Mouse (Mus musculus) heart, embryonic 16.5 days (tissue): ENCODE results near the gene Prickle2. TPM values are rescaled to one million over a fixed set of nuclear protein-coding genes. Genes with fewer than 3 reads are reported as not detected.

ENCODE experiments used
- ATAC-seq: fragments of 200-750 bp; cut with Nextera tagmentation; replicated peaks from 2 replicates; pipeline ENCODE4 v1.8.0; 2017; ENCODE audit warnings: moderate number of reproducible peaks; ENCODE audit not compliant: insufficient read depth, low FRiP score; ENCODE audit errors: extremely low read depth
- H3K27ac ChIP-seq: fragments of 300-500 bp; sonication (generic); 2 replicates; pipeline ENCODE4 v1.5.1; 2014; ENCODE audit warnings: mild to moderate bottlenecking, low read length, control low read depth, moderate library complexity
- H3K27me3 ChIP-seq: fragments of 300-500 bp; sonication (generic); 2 replicates; pipeline ENCODE4 v1.6.1; 2014; ENCODE audit warnings: low read length, mixed read lengths; ENCODE audit not compliant: control insufficient read depth, insufficient read depth
- H3K36me3 ChIP-seq: fragments of 300-500 bp; sonication (generic); 2 replicates; pipeline ENCODE4 v1.6.1; 2014; ENCODE audit not compliant: control insufficient read depth, insufficient read depth
- H3K4me1 ChIP-seq: fragments of 300-500 bp; sonication (generic); 2 replicates; pipeline ENCODE4 v1.6.1; 2014; ENCODE audit warnings: low read length, mixed read lengths; ENCODE audit not compliant: control insufficient read depth, insufficient read depth
- H3K4me2 ChIP-seq: fragments of 300-500 bp; sonication (generic); 2 replicates; pipeline ENCODE4 v1.6.1; 2014; ENCODE audit warnings: low read depth, mild to moderate bottlenecking, control low read depth, low read length
- H3K4me3 ChIP-seq: fragments of 300-500 bp; sonication (generic); 2 replicates; pipeline ENCODE4 v1.5.1; 2014; ENCODE audit warnings: mild to moderate bottlenecking, control low read depth, low read length
- H3K9ac ChIP-seq: fragments of 300-500 bp; sonication (generic); 2 replicates; pipeline ENCODE4 v1.6.1; 2014; ENCODE audit warnings: low read length, control low read depth
- H3K9me3 ChIP-seq: fragments of 300-500 bp; sonication (generic); replicated peaks from 2 replicates; pipeline ENCODE4 v1.6.1; 2016; ENCODE audit warnings: low read length; ENCODE audit not compliant: control insufficient read depth
- WGBS: fragments of 180-500 bp; shearing (Covaris S2); extraction: QIAGEN DNeasy Blood & Tissue Kit; methylation state at CpG from one replicate; pipeline ENCODE4 v1.1.7; 2014; 5-methylcytosine and 5-hydroxymethylcytosine counted together
- polyA plus RNA-seq: library from polyadenylated mRNA; unstranded; fragments of >200 nt; fragmentation: Nextera tagmentation; extraction: Ambion mirVana; gene quantifications from 2 replicates; pipeline ENCODE4 v1.2.1, GENCODE M21; 2015

Gene Prickle2
- polyA plus RNA-seq, 1 experiment from 2014 or later, result 4.2 TPM

- H3K27ac ChIP-seq, result no peak overlapping the region
- H3K27me3 ChIP-seq, result no peaks in the 10 kb centered on the region
- H3K36me3 ChIP-seq, result no peaks in the 10 kb centered on the region
- ATAC-seq, result no peak
- H3K9ac ChIP-seq, result no peak overlapping the region
- peaks cover 6% of the 10 kb centered on the region for H3K4me1 ChIP-seq
- H3K9me3 ChIP-seq, result no peaks in the 10 kb centered on the region
- 60% methylated on average over 3 of the region's 3 CpGs for WGBS
- no peak overlapping the region for H3K4me2 ChIP-seq
- H3K4me3 ChIP-seq, result no peak overlapping the region
Measured at GRCm38 (mm10) chr6:92526212-92526611, 179.7 kb downstream of the Prickle2 start.

DNA sequence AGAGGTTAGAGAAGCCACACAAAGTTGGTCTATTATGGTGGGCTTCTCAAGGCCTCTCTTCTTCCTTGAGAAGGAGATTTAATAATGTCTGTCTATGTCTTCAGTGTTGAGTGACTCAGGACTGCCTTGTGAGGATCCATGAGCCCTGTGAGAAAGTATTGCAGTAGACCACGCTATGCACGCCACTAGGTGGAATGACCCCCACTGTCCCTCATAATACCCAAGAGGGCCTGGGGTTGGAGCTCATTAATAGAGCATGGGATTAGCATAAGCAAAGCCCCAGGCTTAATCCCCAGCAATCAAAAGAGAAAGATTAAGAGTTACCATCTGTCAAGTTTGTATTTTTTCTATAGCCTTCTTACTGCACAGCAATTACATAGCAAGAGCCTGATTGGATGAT lies 180.3 kb downstream of the Prickle2 start:
- no peak overlapping the region for H3K27ac ChIP-seq
- peaks cover 6% of the 10 kb centered on the region for H3K4me1 ChIP-seq
- no peak for ATAC-seq
- no peak overlapping the region for H3K9ac ChIP-seq
- H3K4me3 ChIP-seq, result no peak overlapping the region
- WGBS, result 87% methylated on average over 2 of the region's 2 CpGs
- H3K36me3 ChIP-seq, result no peaks in the 10 kb centered on the region
- H3K27me3 ChIP-seq, result no peaks in the 10 kb centered on the region
- H3K4me2 ChIP-seq, result no peak overlapping the region
- H3K9me3 ChIP-seq, result no peaks in the 10 kb centered on the region

DNA sequence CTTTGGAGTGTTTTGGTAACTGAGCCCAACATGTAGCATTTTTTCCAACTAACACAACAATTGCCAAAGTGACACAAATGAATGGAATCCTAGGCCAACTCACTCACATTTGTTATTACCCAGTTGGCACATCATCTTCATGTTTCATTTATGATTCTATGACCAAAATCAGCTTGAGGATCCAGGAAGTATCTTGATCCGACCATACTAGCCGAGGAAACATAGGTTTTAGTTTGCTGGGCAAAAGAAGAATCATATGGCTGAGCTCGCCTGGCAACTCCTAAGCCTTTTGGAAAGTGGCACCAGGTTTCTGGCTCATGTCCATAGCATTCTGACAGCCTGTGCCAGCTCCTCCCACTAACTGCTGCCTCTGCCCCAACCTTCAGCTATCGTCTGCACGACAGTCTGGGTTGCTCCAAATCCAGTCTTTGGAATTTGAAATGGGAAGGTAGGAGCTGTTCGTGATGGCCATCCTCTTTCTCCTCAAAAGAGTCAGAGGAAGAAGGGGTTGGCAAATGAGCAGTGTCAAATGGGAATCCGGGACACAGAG lies 184.4 kb downstream of the Prickle2 start:
- ATAC-seq, result no peak
- WGBS, result 45% methylated on average over 7 of the region's 7 CpGs
- H3K4me3 ChIP-seq, result no peak overlapping the region
- no peak overlapping the region for H3K9ac ChIP-seq
- H3K27me3 ChIP-seq, result no peaks in the 10 kb centered on the region
- no peaks in the 10 kb centered on the region for H3K36me3 ChIP-seq
- peaks cover 16% of the 10 kb centered on the region for H3K4me1 ChIP-seq
- H3K27ac ChIP-seq, result no peak overlapping the region
- no peak overlapping the region for H3K4me2 ChIP-seq
- H3K9me3 ChIP-seq, result no peaks in the 10 kb centered on the region

- Histone ChIP-seq H3K9ac (no peak overlapping the region), H3K9me3 (no peaks in the 10 kb centered on the region), H3K4me3 (no peak overlapping the region), H3K27me3 (no peaks in the 10 kb centered on the region), H3K27ac (no peak overlapping the region), H3K4me2 (no peak overlapping the region), H3K36me3 (no peaks in the 10 kb centered on the region), H3K4me1 (peaks cover 16% of the 10 kb centered on the region)
- 61% methylated on average over 5 of the region's 5 CpGs for WGBS
- no peak for ATAC-seq
Measured at GRCm38 (mm10) chr6:92520088-92520875, 185.7 kb downstream of the Prickle2 start.

GRCm38 (mm10) chr6:92518438-92518968 lies 187.5 kb downstream of the Prickle2 start:
- Histone ChIP-seq H3K9me3 (no peaks in the 10 kb centered on the region), H3K27ac (peak overlapping the region; percentile 44; the same call in 1 of the 2 replicates), H3K9ac (no peak overlapping the region), H3K4me3 (no peak overlapping the region), H3K4me1 (peaks cover 16% of the 10 kb centered on the region), H3K36me3 (no peaks in the 10 kb centered on the region), H3K27me3 (no peaks in the 10 kb centered on the region), H3K4me2 (no peak overlapping the region)
- 31% methylated on average over 6 of the region's 6 CpGs for WGBS
- ATAC-seq, result peak; percentile 60

DNA sequence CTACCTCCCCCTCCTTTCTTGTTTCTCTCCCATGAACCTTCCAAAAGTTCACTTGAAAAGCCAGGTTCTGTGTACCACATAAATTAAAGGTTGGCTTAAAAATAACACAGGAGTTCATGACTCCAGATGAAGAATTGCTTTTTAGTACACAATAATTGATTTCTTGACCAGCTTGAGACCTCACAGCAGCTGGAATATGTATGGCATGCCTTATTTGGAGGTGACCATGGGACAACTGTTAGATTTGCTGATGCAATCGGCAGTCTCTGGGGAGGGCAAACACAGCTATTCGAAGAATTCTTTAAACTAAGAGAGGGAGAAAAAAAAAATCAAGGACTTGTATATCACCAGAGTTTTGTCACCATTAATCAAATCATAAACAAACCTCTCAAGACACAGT lies 189.0 kb downstream of the Prickle2 start:
- Histone ChIP-seq H3K27ac (no peak overlapping the region), H3K36me3 (no peaks in the 10 kb centered on the region), H3K27me3 (no peaks in the 10 kb centered on the region), H3K9ac (no peak overlapping the region), H3K4me2 (no peak overlapping the region), H3K4me1 (peaks cover 16% of the 10 kb centered on the region), H3K4me3 (no peak overlapping the region), H3K9me3 (no peaks in the 10 kb centered on the region)
- no peak for ATAC-seq
- WGBS, result 31% methylated on average over 2 of the region's 2 CpGs

DNA sequence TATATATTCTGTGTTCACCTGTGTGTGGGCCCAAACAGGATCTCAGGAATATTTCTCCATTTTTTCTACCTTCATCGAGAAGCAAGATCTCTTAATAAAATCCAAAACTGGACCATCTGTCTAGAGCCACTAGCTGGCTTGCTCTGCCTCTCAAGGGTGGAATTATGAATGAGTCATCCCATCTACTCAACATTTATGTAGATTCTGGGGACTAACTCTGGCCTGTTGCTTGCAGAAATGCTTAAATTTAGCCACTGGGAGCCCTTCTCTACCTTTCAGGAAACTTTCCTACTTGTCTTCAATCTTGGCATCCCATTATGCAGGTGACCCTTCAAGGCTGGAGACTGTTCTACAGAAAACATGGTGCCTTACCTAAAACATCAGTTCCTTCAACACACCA lies 194.0 kb downstream of the Prickle2 start:
- Histone ChIP-seq H3K36me3 (no peaks in the 10 kb centered on the region), H3K27ac (no peak overlapping the region), H3K9me3 (no peaks in the 10 kb centered on the region), H3K9ac (no peak overlapping the region), H3K4me2 (no peak overlapping the region), H3K4me1 (peaks cover 7% of the 10 kb centered on the region), H3K27me3 (no peaks in the 10 kb centered on the region), H3K4me3 (no peak overlapping the region)
- WGBS, result 87% methylated on average over 1 of the region's 1 CpGs
- no peak for ATAC-seq

GRCm38 (mm10) chr6:92509712-92510111 lies 196.2 kb downstream of the Prickle2 start:
- no peaks in the 10 kb centered on the region for H3K36me3 ChIP-seq
- H3K9me3 ChIP-seq, result peaks cover 3% of the 10 kb centered on the region
- WGBS, result 39% methylated on average over 2 of the region's 2 CpGs
- H3K4me2 ChIP-seq, result no peak overlapping the region
- no peak overlapping the region for H3K9ac ChIP-seq
- no peak for ATAC-seq
- H3K4me3 ChIP-seq, result no peak overlapping the region
- H3K27me3 ChIP-seq, result no peaks in the 10 kb centered on the region
- no peak overlapping the region for H3K27ac ChIP-seq
- H3K4me1 ChIP-seq, result peaks cover 7% of the 10 kb centered on the region

GRCm38 (mm10) chr6:92506276-92506675 lies 199.7 kb downstream of the Prickle2 start:
- H3K4me1 ChIP-seq, result peaks cover 7% of the 10 kb centered on the region
- H3K4me3 ChIP-seq, result no peak overlapping the region
- H3K4me2 ChIP-seq, result no peak overlapping the region
- WGBS, result 51% methylated on average over 3 of the region's 3 CpGs
- no peaks in the 10 kb centered on the region for H3K27me3 ChIP-seq
- no peak overlapping the region for H3K9ac ChIP-seq
- peaks cover 3% of the 10 kb centered on the region for H3K9me3 ChIP-seq
- no peak for ATAC-seq
- H3K27ac ChIP-seq, result no peak overlapping the region
- no peaks in the 10 kb centered on the region for H3K36me3 ChIP-seq
